Mouse (Mus musculus) leukemia stem cell, adult 10-12 weeks (primary cell): ENCODE data around the gene St6galnac3. TPM values are rescaled to one million over a fixed set of nuclear protein-coding genes. Genes with fewer than 3 reads are reported as not detected.

Source experiments
- polyA plus RNA-seq: library from polyadenylated mRNA; stranded (reverse); fragments of >175 nt; gene quantifications from 2 replicates; pipeline ENCODE4 v1.2.3, GENCODE M21; 2012; ENCODE audit warnings: low replicate concordance

St6galnac3 gene
- polyA plus RNA-seq, result 0.09 and 0.60 TPM in 2 replicates

GRCm38 (mm10) chr3:153724701-153725668 lies at the start of gene St6galnac3:
TSS of gene St6galnac3 (minus strand) at chr3:153725174.

Other genes with a start within 250 kb of the St6galnac3 start
- 0.65 TPM in 1 of 2 replicates, not detected in the other for gene Asb17, start 119.0 kb upstream of the St6galnac3 start, polyA plus RNA-seq
- gene Msh4, start 181.0 kb upstream of the St6galnac3 start, polyA plus RNA-seq, result 0.11 and 0.18 TPM in 2 replicates
- gene Rabggtb, start 187.8 kb upstream of the St6galnac3 start, polyA plus RNA-seq, result 15.0 and 17.2 TPM in 2 replicates
- gene Acadm, start 219.5 kb upstream of the St6galnac3 start, polyA plus RNA-seq, result 2.8 and 5.4 TPM in 2 replicates
- not detected in 2 replicates for gene Slc44a5, start 248.3 kb upstream of the St6galnac3 start, polyA plus RNA-seq